In genomic region chr5:28807950-28808349, GRCm38 (mm10) we compare ENCODE assay signal across 16 mouse cellular contexts.
A peak's percentile ranks its signal among the peaks of the same experiment; 100 is the strongest.
DNase-seq lines count a peak whose midpoint lies in the region; ATAC-seq and TF ChIP-seq lines count a peak whose summit lies in the region.
"Had no signal": no experiment of that assay in that cellular context is flagged by ENCODE, and none has a peak within 500 bp of the region (broad histone marks: within the 10 kb centered on the region; RNA-seq: fewer than 3 reads in every experiment).

No protein-coding gene starts in this region.

- no peaks in the 10 kb centered on the region for H3K9me3 ChIP-seq in hindbrain, embryonic 15.5 days
- no peaks in the 10 kb centered on the region for H3K9me3 ChIP-seq in hindbrain, embryonic 14.5 days (ENCODE audit: control insufficient read depth, low read length)
- no peaks in the 10 kb centered on the region for H3K9me3 ChIP-seq in midbrain, embryonic 14.5 days (ENCODE audit: control insufficient read depth, low read length)
- H3K9me3 ChIP-seq in midbrain, embryonic 11.5 days (ENCODE audit: control insufficient read depth, low read length), result no peaks in the 10 kb centered on the region; the same call in 1 of the 2 replicates
- H3K9me3 ChIP-seq in forebrain, postnatal 0 days (ENCODE audit: low read length), result no peaks in the 10 kb centered on the region
- H3K9me3 ChIP-seq: heart, embryonic 15.5 days had no signal

- H3K4me1 ChIP-seq in hindbrain, embryonic 15.5 days (replicated peaks), result no peaks in the 10 kb centered on the region
- H3K4me1 ChIP-seq in hindbrain, embryonic 14.5 days (replicated peaks; ENCODE audit: control insufficient read depth, insufficient read depth, low read length), result no peaks in the 10 kb centered on the region
- no peaks in the 10 kb centered on the region for H3K4me1 ChIP-seq in midbrain, embryonic 14.5 days (ENCODE audit: control insufficient read depth, insufficient read depth, low read length)
- H3K4me1 ChIP-seq in midbrain, embryonic 11.5 days (ENCODE audit: control insufficient read depth, insufficient read depth, low read length), result no peaks in the 10 kb centered on the region
- H3K4me1 ChIP-seq in forebrain, postnatal 0 days (ENCODE audit: insufficient read depth), result no peaks in the 10 kb centered on the region
- H3K4me1 ChIP-seq: heart, embryonic 15.5 days; megakaryocyte, embryonic 14.5 days had no signal

- DNase-seq in hindbrain, embryonic 14.5 days (ENCODE audit: low spot score), result no peak
- peak; percentile 33 for DNase-seq in midbrain, embryonic 14.5 days
- DNase-seq in midbrain, embryonic 11.5 days (ENCODE audit: low spot score, missing footprints), result no peak
- peak; percentile 71 for DNase-seq in adrenal gland, postnatal 10 days
- DNase-seq in forebrain, postnatal 0 days, result peak; percentile 23
- DNase-seq in ovary, postnatal 10 days (ENCODE audit: low spot score), result no peak
- DNase-seq: cerebellum, adult 18-20 months; spleen, adult 18-20 months had no signal

- H3K4me3 ChIP-seq in hindbrain, embryonic 15.5 days, result no peak overlapping the region
- H3K4me3 ChIP-seq in hindbrain, embryonic 14.5 days (replicated peaks; ENCODE audit: low read length), result no peak overlapping the region
- H3K4me3 ChIP-seq in midbrain, embryonic 14.5 days (replicated peaks; ENCODE audit: low read depth, low read length), result no peak overlapping the region
- no peak overlapping the region for H3K4me3 ChIP-seq in midbrain, embryonic 11.5 days (ENCODE audit: low read depth, low read length)
- H3K4me3 ChIP-seq in forebrain, postnatal 0 days (ENCODE audit: low read depth, low read length), result no peak overlapping the region
- H3K4me3 ChIP-seq: heart, embryonic 15.5 days; layer of hippocampus, adult 2 months; megakaryocyte, embryonic 14.5 days had no signal

- H3K9ac ChIP-seq in hindbrain, embryonic 15.5 days, result no peak overlapping the region
- no peak overlapping the region for H3K9ac ChIP-seq in hindbrain, embryonic 14.5 days
- H3K9ac ChIP-seq in midbrain, embryonic 14.5 days (replicated peaks; ENCODE audit: low read length), result no peak overlapping the region
- no peak overlapping the region for H3K9ac ChIP-seq in midbrain, embryonic 11.5 days (ENCODE audit: low read length)
- no peak overlapping the region for H3K9ac ChIP-seq in forebrain, postnatal 0 days
- H3K9ac ChIP-seq: heart, embryonic 15.5 days had no signal

- H3K27me3 ChIP-seq in hindbrain, embryonic 15.5 days, result no peaks in the 10 kb centered on the region
- no peaks in the 10 kb centered on the region for H3K27me3 ChIP-seq in hindbrain, embryonic 14.5 days (ENCODE audit: control insufficient read depth, insufficient read depth, low read length)
- no peaks in the 10 kb centered on the region for H3K27me3 ChIP-seq in midbrain, embryonic 14.5 days (ENCODE audit: control insufficient read depth, insufficient read depth, low read length)
- H3K27me3 ChIP-seq in midbrain, embryonic 11.5 days (ENCODE audit: control insufficient read depth, insufficient read depth, low read length), result no peaks in the 10 kb centered on the region
- no peaks in the 10 kb centered on the region for H3K27me3 ChIP-seq in forebrain, postnatal 0 days (ENCODE audit: insufficient read depth, low read length)
- H3K27me3 ChIP-seq: CH12.LX; heart, embryonic 15.5 days; megakaryocyte, embryonic 14.5 days; Patski had no signal

- ATAC-seq in hindbrain, embryonic 15.5 days (ENCODE audit: low FRiP score, low read depth), result 0 out of 2 replicates have a peak, but pooled peaks have one; percentile 34
- ATAC-seq in hindbrain, embryonic 14.5 days (ENCODE audit: low FRiP score), result no peak
- no peak for ATAC-seq in midbrain, embryonic 14.5 days (ENCODE audit: low FRiP score, low TSS enrichment)
- no peak for ATAC-seq in midbrain, embryonic 11.5 days (ENCODE audit: low FRiP score)
- no peak; the same call in 1 of the 2 replicates for ATAC-seq in forebrain, postnatal 0 days
- ATAC-seq: Patski had no signal

- WGBS in hindbrain, embryonic 15.5 days, result 53% methylated on average over 5 of the region's 5 CpGs
- 57% methylated on average over 5 of the region's 5 CpGs for WGBS in hindbrain, embryonic 14.5 days
- WGBS in midbrain, embryonic 14.5 days, result 62% methylated on average over 5 of the region's 5 CpGs
- WGBS in midbrain, embryonic 11.5 days, result 83% methylated on average over 5 of the region's 5 CpGs
- WGBS in forebrain, postnatal 0 days, result 58% methylated on average over 5 of the region's 5 CpGs

- no peak overlapping the region for H3K4me2 ChIP-seq in hindbrain, embryonic 15.5 days
- no peak overlapping the region for H3K4me2 ChIP-seq in hindbrain, embryonic 14.5 days (replicated peaks)
- H3K4me2 ChIP-seq in midbrain, embryonic 14.5 days (ENCODE audit: low read length), result no peak overlapping the region
- no peak overlapping the region for H3K4me2 ChIP-seq in midbrain, embryonic 11.5 days
- H3K4me2 ChIP-seq in forebrain, postnatal 0 days (ENCODE audit: low read depth), result no peak overlapping the region
- H3K4me2 ChIP-seq: heart, embryonic 15.5 days; liver, embryonic 11.5 days had no signal

- TF ChIP-seq CTCF in forebrain, postnatal 0 days (IDR thresholded peaks at IDR 0.05; ENCODE audit: low read depth), result no peak

- H3K27ac ChIP-seq in hindbrain, embryonic 15.5 days (replicated peaks), result no peak overlapping the region
- H3K27ac ChIP-seq in hindbrain, embryonic 14.5 days, result no peak overlapping the region
- H3K27ac ChIP-seq in midbrain, embryonic 14.5 days (replicated peaks; ENCODE audit: low read depth, low read length), result no peak overlapping the region
- H3K27ac ChIP-seq in midbrain, embryonic 11.5 days (ENCODE audit: low read depth, low read length), result no peak overlapping the region
- no peak overlapping the region for H3K27ac ChIP-seq in forebrain, postnatal 0 days (ENCODE audit: low read depth, low read length)
- H3K27ac ChIP-seq: heart, embryonic 15.5 days; layer of hippocampus, adult 2 months; stomach, postnatal 0 days had no signal

- no peaks in the 10 kb centered on the region for H3K36me3 ChIP-seq in hindbrain, embryonic 15.5 days
- H3K36me3 ChIP-seq in hindbrain, embryonic 14.5 days (replicated peaks; ENCODE audit: control insufficient read depth, insufficient read depth), result no peaks in the 10 kb centered on the region
- no peaks in the 10 kb centered on the region for H3K36me3 ChIP-seq in midbrain, embryonic 14.5 days (ENCODE audit: control insufficient read depth, insufficient read depth, low read length)
- no peaks in the 10 kb centered on the region for H3K36me3 ChIP-seq in midbrain, embryonic 11.5 days (ENCODE audit: control insufficient read depth, insufficient read depth, low read length)
- no peaks in the 10 kb centered on the region for H3K36me3 ChIP-seq in forebrain, postnatal 0 days (ENCODE audit: insufficient read depth)
- H3K36me3 ChIP-seq: heart, embryonic 15.5 days had no signal

Comparison
In these comparisons a context has a peak if more than half of its experiments do, and no peak if none do; other contexts are left out.
1. DNase-seq: peak in midbrain, embryonic 14.5 days (single experiment), adrenal gland, postnatal 10 days (single experiment) and forebrain, postnatal 0 days (single experiment); none in hindbrain, embryonic 14.5 days (single experiment), midbrain, embryonic 11.5 days (single experiment) and ovary, postnatal 10 days (single experiment).